Mouse (Mus musculus): ENCODE results near the gene Slc43a1.
"Not testable (repeated sequence)": the region's sequence is repeated elsewhere in the genome, so short reads cannot be mapped to it uniquely, and the experiment has no call there.

Slc43a1 gene

DNA sequence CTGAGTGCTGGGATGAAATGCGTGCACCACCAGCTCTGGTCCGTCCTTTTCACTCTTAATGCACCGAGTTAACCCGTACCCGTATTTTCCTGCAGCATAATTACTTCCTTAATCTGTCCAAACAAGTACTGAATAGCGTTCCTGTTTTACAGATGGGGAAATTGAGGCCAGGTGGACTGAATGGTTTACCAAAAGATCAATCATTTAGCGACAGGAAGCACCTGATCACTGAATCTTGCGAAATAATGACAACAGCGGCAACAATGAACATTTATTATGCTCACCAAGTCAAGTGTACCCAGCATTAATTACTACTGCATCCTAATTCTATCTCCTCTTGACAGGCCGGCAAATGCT is at the start of gene Slc43a1:
Gene Slc43a1, plus strand, starts transcription at position 258 of the 357 bp plus-strand sequence.
- no peak for DNase-seq

- no peak for DNase-seq
These were observed 48.2 kb upstream of the Slc43a1 start for GRCm38 (mm10) chr2:84790418-84790817.

- no peak for DNase-seq
These were observed 46.1 kb upstream of the Slc43a1 start for GRCm38 (mm10) chr2:84792516-84792915.

- no peak for DNase-seq
These were observed 45.5 kb upstream of the Slc43a1 start for GRCm38 (mm10) chr2:84793154-84793553.

DNA sequence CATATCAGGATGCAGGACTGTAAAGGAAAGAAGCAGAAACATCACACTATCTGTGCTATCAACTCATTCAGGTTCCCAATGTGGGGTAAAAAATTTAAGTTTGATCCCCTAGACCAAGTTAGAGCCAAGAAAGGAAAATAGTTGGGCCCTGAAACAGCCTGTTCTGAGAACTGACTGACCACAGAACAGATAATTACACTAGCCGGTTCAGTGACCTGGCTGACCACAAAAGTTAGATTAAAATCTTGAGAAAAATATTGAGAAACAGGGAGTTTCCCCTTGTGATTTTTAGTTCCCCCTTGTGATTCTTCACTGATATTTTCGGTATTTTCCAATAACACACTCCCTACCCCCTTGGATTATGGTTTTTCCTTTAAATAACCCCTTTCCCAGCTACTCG is 44.8 kb upstream of the Slc43a1 start:
- no peak for DNase-seq

GRCm38 (mm10) chr2:84797833-84798492 is 40.7 kb upstream of the Slc43a1 start:
- peak; percentile 81 for DNase-seq

- peak; percentile 57 for DNase-seq
These were observed 40.1 kb upstream of the Slc43a1 start, which contains the start of gene Ube2l6 for GRCm38 (mm10) chr2:84798493-84798921. TSS of gene Ube2l6 (plus strand) at chr2:84798828.

- DNase-seq, result peak; percentile 61
These were observed 39.5 kb upstream of the Slc43a1 start for GRCm38 (mm10) chr2:84799041-84799561.

DNA sequence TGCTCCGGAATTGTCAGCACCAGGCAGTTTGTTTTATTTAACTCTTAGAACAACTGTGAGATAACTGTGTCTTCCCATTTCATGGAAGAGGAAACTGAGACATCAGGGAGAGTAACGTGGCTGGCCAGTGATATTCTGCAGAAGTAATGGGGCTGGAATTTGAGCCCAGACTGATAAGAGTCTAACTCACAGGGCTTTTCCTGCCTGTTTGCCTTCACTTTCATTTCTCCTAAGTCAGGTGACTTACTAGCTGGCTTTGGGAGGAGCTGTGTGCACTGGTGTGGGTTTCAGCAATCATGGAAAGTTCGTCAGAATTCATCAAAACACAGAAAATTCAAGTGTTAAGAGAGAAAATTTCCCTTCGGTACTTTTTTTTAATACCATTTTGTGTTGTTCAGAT is 38.3 kb upstream of the Slc43a1 start:
- no peak for DNase-seq

- DNase-seq, result not testable (repeated sequence)
These were observed 37.4 kb upstream of the Slc43a1 start for GRCm38 (mm10) chr2:84801223-84801622.

DNA sequence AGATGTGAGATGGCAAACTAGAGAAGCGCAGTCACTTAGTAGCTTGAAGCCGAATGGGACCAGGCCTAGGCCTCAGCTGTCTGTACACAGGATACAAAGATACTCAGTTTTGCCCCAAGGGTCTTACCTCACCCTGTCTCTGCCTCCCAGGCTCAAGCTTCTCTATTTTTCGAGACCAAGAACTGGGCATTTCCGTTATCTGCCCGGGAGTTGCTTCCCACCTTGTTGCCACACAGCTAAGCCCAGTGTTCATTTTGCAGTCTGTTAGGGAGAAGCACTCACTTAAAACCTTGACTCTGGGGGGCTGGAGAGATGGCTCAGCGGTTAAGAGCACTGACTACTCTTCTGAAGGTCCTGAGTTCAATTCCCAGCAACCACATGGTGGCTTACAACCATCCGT is 34.7 kb upstream of the Slc43a1 start:
- no peak for DNase-seq

DNA sequence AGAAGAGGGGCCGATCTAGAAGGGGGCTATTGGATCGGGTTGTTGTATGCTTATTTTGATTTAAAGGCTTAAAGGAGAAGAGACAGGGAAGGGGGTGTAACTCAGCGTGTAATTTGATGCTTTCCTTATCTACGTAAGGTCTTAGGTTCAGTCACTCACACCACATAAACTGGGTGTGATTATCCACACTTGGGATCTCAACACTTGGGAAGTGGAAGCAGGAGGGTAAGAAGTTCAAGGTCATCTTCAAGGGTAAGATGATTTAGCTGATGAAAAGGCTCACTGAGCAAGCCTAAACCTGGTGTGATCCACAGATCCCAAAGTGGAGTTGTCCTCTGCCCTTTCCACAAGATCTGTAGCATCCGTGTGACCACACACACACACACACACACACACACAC is 32.1 kb upstream of the Slc43a1 start:
- no peak for DNase-seq

GRCm38 (mm10) chr2:84809330-84809729 is 29.3 kb upstream of the Slc43a1 start:
- DNase-seq, result no peak

DNA sequence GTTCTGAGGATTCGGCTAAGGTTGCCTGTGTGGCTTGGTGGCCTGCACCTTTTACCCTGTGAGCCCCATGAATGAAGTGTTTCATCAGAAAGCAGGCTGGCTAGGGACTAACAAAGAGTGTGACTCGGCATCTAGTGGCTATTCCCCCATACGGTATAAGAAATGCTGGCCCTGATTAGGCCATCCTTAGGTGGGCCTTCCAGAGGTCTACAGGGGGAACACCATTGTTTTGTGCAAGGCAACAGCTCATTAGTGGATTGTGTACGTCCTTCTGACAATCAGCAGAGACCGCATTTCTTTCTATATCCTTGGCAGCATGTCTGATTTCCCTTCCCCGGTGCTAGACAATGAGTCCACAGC is 28.1 kb upstream of the Slc43a1 start:
- DNase-seq, result no peak

DNA sequence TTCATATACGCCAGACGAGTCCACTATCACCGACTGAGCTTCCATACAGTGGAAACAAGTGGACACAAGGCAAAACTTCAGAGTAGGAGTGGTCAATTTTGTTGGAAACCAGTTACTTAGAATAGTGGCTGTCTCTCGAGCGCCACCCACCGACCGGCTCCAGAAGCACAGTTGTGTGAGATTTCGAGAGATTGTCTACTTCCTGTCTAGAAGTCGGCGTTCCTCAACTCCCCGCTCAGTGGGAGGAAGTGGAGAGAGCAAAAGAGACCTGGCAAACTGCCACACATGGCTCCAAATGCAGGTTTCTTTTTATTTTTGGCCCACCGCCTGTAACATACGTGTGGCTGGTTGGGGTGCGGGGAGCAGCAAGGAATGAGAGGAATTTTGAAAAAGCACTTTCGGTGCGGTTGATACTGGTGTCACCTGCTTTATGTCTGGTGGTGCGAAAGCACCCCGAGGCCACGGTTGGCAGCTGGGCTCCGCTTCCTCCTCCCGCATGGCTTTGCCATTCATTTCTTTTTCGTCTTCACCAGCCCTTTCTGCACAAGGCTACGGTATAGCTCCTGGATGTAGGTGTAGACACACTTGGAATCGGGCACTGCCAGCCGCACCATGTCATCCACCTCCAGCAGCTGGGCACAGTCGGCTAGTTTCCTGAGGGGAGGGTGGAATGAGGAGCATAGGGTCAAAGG is 27.6 kb upstream of the Slc43a1 start:
- peak; percentile 73 for DNase-seq

GRCm38 (mm10) chr2:84811880-84812279 is 26.8 kb upstream of the Slc43a1 start:
- no peak for DNase-seq

- DNase-seq, result no peak
These were observed 26.0 kb upstream of the Slc43a1 start for GRCm38 (mm10) chr2:84812676-84813075.

GRCm38 (mm10) chr2:84819861-84820260 is 18.8 kb upstream of the Slc43a1 start:
- no peak for DNase-seq

GRCm38 (mm10) chr2:84822552-84822951 is 16.1 kb upstream of the Slc43a1 start, which contains the start of gene Smtnl1:
TSS of gene Smtnl1 (minus strand) at chr2:84822652.
- DNase-seq, result no peak

GRCm38 (mm10) chr2:84823237-84823636 is 15.4 kb upstream of the Slc43a1 start:
- DNase-seq, result no peak

- peak; percentile 83 for DNase-seq
These were observed 12.0 kb upstream of the Slc43a1 start, which contains the start of gene Timm10 for GRCm38 (mm10) chr2:84826488-84827282. TSS of gene Timm10 (plus strand) at chr2:84826997.

DNA sequence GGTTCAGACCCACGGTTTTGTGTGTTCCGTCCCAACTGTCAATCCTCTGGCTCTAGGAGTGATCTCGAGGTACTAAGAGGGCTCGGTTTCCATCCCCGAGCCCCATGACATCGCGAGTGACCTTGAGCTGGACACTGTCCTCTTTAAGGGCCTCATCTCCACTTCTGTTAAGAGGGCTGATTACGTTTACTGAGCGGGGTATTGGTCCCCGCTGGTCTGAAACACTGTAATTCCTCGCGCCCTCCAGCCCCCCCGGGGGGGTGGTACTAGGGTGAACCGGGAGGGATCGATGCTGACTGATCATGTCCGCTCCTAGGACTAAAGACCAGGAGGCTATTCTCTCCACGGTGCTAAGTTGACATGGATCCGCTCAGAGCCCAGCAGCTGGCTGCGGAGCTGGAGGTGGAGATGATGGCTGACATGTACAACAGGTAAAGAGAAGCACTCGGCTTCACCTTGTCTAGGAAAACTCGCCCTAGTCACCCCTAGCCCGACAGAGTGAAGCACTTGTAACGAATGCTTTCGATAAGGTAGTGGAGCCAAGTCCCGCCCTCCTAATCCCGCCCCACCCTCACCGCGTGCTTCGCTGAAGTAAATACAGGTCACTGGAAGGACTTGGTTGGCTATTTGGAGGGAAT is 11.2 kb upstream of the Slc43a1 start:
- DNase-seq, result peak; percentile 18

All from cerebellum, adult 11 months (tissue).